Mouse (Mus musculus): ENCODE results near the gene Rnf168. TPM values are rescaled to one million over a fixed set of nuclear protein-coding genes. Genes with fewer than 3 reads are reported as not detected.
"Not testable (repeated sequence)": the region's sequence is repeated elsewhere in the genome, so short reads cannot be mapped to it uniquely, and the experiment has no call there.

The Rnf168 gene
- total and polyA plus RNA-seq, 2 experiments from 2014 or later: 14.8 to 19.1 TPM

DNA sequence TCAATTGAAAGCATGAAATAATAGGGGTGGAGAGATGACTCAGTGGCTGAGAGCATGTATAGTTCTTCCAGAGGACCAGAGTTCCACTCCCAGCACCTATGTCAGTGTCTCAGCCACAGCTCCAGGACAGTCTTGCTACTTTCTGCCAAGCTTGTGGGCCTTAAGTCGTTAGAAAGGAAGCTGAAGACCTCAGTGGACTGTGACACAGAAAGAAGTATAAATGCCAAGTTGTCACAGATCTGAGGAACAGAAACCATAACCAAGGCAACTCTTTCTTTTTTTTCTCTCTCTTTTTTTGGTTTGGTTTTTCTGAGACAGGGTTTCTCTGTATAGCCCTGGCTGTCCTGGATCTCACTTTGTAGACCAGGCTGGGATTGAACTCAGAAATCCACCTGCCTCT lies 1.4 kb upstream of the Rnf168 start:
- DNase-seq (ENCODE audit: low spot score): no peak
- no peak overlapping the region for H3K4me3 ChIP-seq (ENCODE audit: low read depth, low read length)
- H3K9me3 ChIP-seq (replicated peaks; ENCODE audit: control insufficient read depth, low read length): 0 out of 2 replicates have a peak, but pooled peaks cover 3% of the 10 kb centered on the region
- H3K27me3 ChIP-seq (ENCODE audit: control insufficient read depth, insufficient read depth, low read length): no peaks in the 10 kb centered on the region
- no peak overlapping the region for H3K4me2 ChIP-seq (ENCODE audit: low read depth, low read length)
- no peak for ATAC-seq (ENCODE audit: insufficient read depth, low read depth)
- H3K9ac ChIP-seq (replicated peaks; ENCODE audit: low read depth, low read length): no peak overlapping the region
- 79% methylated on average over 1 of the region's 1 CpGs for whole genome bisulfite sequencing
- peaks cover 8% of the 10 kb centered on the region for H3K36me3 ChIP-seq (replicated peaks; ENCODE audit: control insufficient read depth, insufficient read depth, low read length)
- TF ChIP-seq CTCF (IDR thresholded peaks at IDR 0.05; ENCODE audit: low read depth) (no peak), EP300 (IDR thresholded peaks at IDR 0.05; ENCODE audit: low read depth) (no peak)
- H3K4me1 ChIP-seq (ENCODE audit: control insufficient read depth, insufficient read depth): peaks cover 15% of the 10 kb centered on the region; the same call in 1 of the 2 replicates
- no peak overlapping the region for H3K27ac ChIP-seq (ENCODE audit: low read depth)

DNA sequence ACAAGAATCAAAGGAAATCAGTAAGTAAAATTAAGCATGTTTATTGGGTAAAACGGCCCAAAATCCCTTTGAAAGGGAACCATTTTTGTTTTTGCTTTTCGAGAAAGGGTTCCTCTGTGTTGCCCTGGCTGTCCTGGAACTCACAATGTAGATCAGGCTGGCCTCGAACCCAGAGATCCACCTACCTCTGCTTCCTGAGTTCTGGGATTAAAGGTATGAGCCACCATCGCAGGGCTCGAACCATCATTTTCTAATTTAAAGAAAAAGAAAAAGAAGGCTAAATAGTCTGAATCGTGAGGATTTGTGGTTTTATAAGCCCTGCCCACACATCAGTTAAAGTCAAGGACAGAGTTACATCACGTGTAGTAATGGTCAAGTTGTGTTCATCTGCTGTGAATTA lies 1.1 kb downstream of the Rnf168 start:
- Histone ChIP-seq H3K4me1 (ENCODE audit: control insufficient read depth, insufficient read depth) (peaks cover 15% of the 10 kb centered on the region; the same call in 1 of the 2 replicates), H3K27me3 (ENCODE audit: control insufficient read depth, insufficient read depth, low read length) (no peaks in the 10 kb centered on the region), H3K9ac (replicated peaks; ENCODE audit: low read depth, low read length) (peak overlapping the region; percentile 88), H3K36me3 (replicated peaks; ENCODE audit: control insufficient read depth, insufficient read depth, low read length) (peaks cover 18% of the 10 kb centered on the region), H3K4me2 (ENCODE audit: low read depth, low read length) (peak overlapping the region; percentile 66), H3K9me3 (replicated peaks; ENCODE audit: control insufficient read depth, low read length) (0 out of 2 replicates have a peak, but pooled peaks cover 3% of the 10 kb centered on the region), H3K27ac (ENCODE audit: low read depth) (peak overlapping the region; percentile 97; the same call in 1 of the 2 replicates), H3K4me3 (ENCODE audit: low read depth, low read length) (peak overlapping the region; percentile 94)
- TF ChIP-seq CTCF (IDR thresholded peaks at IDR 0.05; ENCODE audit: low read depth) (no peak), EP300 (IDR thresholded peaks at IDR 0.05; ENCODE audit: low read depth) (no peak)
- 45% methylated on average over 7 of the region's 7 CpGs for WGBS
- DNase-seq (ENCODE audit: low spot score) (no peak), ATAC-seq (ENCODE audit: insufficient read depth, low read depth) (no peak)

DNA sequence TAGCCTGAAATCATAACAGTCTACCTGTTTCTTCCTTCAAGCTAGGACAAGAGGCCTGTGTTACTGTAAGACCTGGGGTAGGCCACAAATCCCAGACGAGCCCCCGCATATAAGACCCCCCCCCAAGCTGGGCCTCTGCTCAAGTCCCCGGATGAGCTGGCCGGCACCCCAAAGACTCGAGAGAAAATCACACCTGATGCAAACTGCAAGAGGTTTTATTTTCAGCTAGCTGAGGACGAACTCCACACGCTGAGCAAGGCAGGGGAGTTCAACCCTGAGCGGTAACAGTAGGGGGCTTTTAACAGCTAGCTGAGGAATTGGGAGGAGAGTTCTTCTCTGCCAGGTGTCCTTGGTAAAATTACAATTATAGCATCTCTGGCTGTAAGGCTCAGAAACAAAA lies 3.0 kb downstream of the Rnf168 start:
- DNase-seq (ENCODE audit: low spot score): no peak
- Histone ChIP-seq H3K9me3 (replicated peaks; ENCODE audit: control insufficient read depth, low read length) (0 out of 2 replicates have a peak, but pooled peaks cover 3% of the 10 kb centered on the region), H3K27me3 (ENCODE audit: control insufficient read depth, insufficient read depth, low read length) (no peaks in the 10 kb centered on the region), H3K4me1 (ENCODE audit: control insufficient read depth, insufficient read depth) (peaks cover 15% of the 10 kb centered on the region; the same call in 1 of the 2 replicates), H3K4me2 (ENCODE audit: low read depth, low read length) (no peak overlapping the region), H3K4me3 (ENCODE audit: low read depth, low read length) (no peak overlapping the region), H3K9ac (replicated peaks; ENCODE audit: low read depth, low read length) (no peak overlapping the region), H3K36me3 (replicated peaks; ENCODE audit: control insufficient read depth, insufficient read depth, low read length) (peaks cover 36% of the 10 kb centered on the region), H3K27ac (ENCODE audit: low read depth) (no peak overlapping the region)
- ATAC-seq (ENCODE audit: insufficient read depth, low read depth): no peak
- no peak for TF ChIP-seq EP300 (IDR thresholded peaks at IDR 0.05; ENCODE audit: low read depth)
- TF ChIP-seq CTCF (IDR thresholded peaks at IDR 0.05; ENCODE audit: low read depth): no peak
- 98% methylated on average over 8 of the region's 8 CpGs for WGBS

DNA sequence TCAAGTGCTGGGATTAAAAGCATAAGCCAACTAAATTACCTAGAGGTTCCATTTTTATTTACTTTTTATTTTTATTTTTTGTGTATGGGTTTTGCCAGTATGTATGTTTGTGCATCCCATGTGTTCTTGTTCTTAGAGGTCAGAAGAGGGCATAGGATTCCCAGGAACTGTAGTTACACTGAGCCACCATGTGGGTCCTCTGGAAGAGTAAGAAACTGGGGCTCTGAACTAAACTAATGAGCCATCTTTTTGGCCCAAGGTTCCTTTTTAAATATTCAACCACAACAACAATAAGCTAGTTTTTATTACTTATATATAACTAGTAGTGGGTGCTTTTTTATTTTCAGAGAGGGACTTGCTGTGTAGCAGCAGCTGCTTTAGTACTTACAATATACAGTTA lies 5.3 kb downstream of the Rnf168 start:
- TF ChIP-seq EP300 (IDR thresholded peaks at IDR 0.05; ENCODE audit: low read depth): no peak
- TF ChIP-seq CTCF (IDR thresholded peaks at IDR 0.05; ENCODE audit: low read depth): no peak
- peaks cover 53% of the 10 kb centered on the region for H3K36me3 ChIP-seq (replicated peaks; ENCODE audit: control insufficient read depth, insufficient read depth, low read length)
- peaks cover 11% of the 10 kb centered on the region; the same call in 1 of the 2 replicates for H3K4me1 ChIP-seq (ENCODE audit: control insufficient read depth, insufficient read depth)
- no peak overlapping the region for H3K4me3 ChIP-seq (ENCODE audit: low read depth, low read length)
- no peak overlapping the region for H3K9ac ChIP-seq (replicated peaks; ENCODE audit: low read depth, low read length)
- H3K4me2 ChIP-seq (ENCODE audit: low read depth, low read length): no peak overlapping the region
- no peaks in the 10 kb centered on the region for H3K27me3 ChIP-seq (ENCODE audit: control insufficient read depth, insufficient read depth, low read length)
- H3K27ac ChIP-seq (ENCODE audit: low read depth): no peak overlapping the region
- ATAC-seq (ENCODE audit: insufficient read depth, low read depth): no peak
- 0 out of 2 replicates have a peak, but pooled peaks cover 3% of the 10 kb centered on the region for H3K9me3 ChIP-seq (replicated peaks; ENCODE audit: control insufficient read depth, low read length)
- no peak for DNase-seq (ENCODE audit: low spot score)

DNA sequence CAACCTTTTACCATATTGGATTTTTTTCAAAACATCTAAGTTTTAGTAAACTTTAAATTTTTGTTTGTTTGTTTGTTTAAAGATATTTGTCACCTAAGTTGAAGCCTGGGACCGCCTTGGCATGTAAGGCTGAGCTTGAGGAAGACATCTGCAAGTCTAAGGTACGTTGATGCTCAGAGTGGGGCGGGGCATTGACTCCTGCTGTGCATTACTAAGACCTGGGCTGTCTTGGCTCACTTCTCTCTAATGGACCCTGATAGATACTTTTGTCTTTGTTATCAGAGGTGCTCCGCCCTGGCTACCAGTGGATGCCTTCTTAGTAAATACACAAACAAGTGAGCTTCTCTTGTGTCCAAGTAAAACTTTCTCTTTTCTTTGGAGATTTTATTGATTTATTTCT lies 14.6 kb downstream of the Rnf168 start:
- no peak for ATAC-seq (ENCODE audit: insufficient read depth, low read depth)
- no peak overlapping the region for H3K27ac ChIP-seq (ENCODE audit: low read depth)
- 97% methylated on average over 4 of the region's 4 CpGs for WGBS
- no peaks in the 10 kb centered on the region for H3K9me3 ChIP-seq (replicated peaks; ENCODE audit: control insufficient read depth, low read length)
- no peaks in the 10 kb centered on the region for H3K4me1 ChIP-seq (ENCODE audit: control insufficient read depth, insufficient read depth)
- H3K9ac ChIP-seq (replicated peaks; ENCODE audit: low read depth, low read length): no peak overlapping the region
- no peak overlapping the region for H3K4me3 ChIP-seq (ENCODE audit: low read depth, low read length)
- H3K36me3 ChIP-seq (replicated peaks; ENCODE audit: control insufficient read depth, insufficient read depth, low read length): peaks cover 47% of the 10 kb centered on the region
- H3K4me2 ChIP-seq (ENCODE audit: low read depth, low read length): no peak overlapping the region
- DNase-seq (ENCODE audit: low spot score): no peak
- no peaks in the 10 kb centered on the region for H3K27me3 ChIP-seq (ENCODE audit: control insufficient read depth, insufficient read depth, low read length)
- TF ChIP-seq CTCF (IDR thresholded peaks at IDR 0.05; ENCODE audit: low read depth) (no peak), EP300 (IDR thresholded peaks at IDR 0.05; ENCODE audit: low read depth) (no peak)

DNA sequence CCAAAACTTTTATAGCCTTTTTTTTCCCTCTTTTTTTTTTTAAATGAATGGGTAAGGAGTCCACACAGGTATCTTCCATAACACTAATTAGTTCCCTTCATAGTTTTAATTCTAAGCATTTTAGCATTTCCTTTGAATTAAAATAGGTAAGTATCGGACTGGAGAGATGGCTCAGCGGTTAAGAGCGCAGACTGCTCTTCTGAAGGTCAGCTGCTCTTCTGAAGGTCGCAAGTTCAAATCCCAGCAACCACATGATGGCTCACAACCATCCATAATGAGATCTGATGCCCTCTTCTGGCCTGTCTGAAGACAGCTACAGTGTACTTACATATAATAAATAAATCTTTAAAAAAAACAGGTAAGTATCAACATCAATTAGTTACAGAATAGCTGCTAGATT lies 22.4 kb downstream of the Rnf168 start:
- not testable (repeated sequence) for H3K9me3 ChIP-seq (replicated peaks; ENCODE audit: control insufficient read depth, low read length); H3K4me3 ChIP-seq (ENCODE audit: low read depth, low read length); H3K27ac ChIP-seq (ENCODE audit: low read depth); H3K4me2 ChIP-seq (ENCODE audit: low read depth, low read length); H3K4me1 ChIP-seq (ENCODE audit: control insufficient read depth, insufficient read depth); DNase-seq (ENCODE audit: low spot score); H3K27me3 ChIP-seq (ENCODE audit: control insufficient read depth, insufficient read depth, low read length); ATAC-seq (ENCODE audit: insufficient read depth, low read depth); H3K9ac ChIP-seq (replicated peaks; ENCODE audit: low read depth, low read length)
- 94% methylated on average over 4 of the region's 4 CpGs for WGBS
- H3K36me3 ChIP-seq (replicated peaks; ENCODE audit: control insufficient read depth, insufficient read depth, low read length): peaks cover 52% of the 10 kb centered on the region

All from heart, postnatal 0 days (tissue).